Mouse (Mus musculus) lung, adult 2 months (tissue): ENCODE data around the gene Adcy5. TPM values are rescaled to one million over a fixed set of nuclear protein-coding genes. Genes with fewer than 3 reads are reported as not detected.

Experiments used
- DNase-seq: peaks from one replicate; pipeline ENCODE4 v3.0.0; 2022
- H3K4me1 ChIP-seq: fragments of 200-500 bp; 2 replicates; pipeline ENCODE4 v1.6.1; 2011; ENCODE audit warnings: low read length; ENCODE audit not compliant: control insufficient read depth, insufficient read depth
- H3K4me3 ChIP-seq: fragments of 200-500 bp; replicated peaks from 2 replicates; pipeline ENCODE3; 2011; ENCODE audit warnings: low read depth, mild to moderate bottlenecking, control low read depth, low read length; ENCODE audit errors: extremely low read depth
- CTCF ChIP-seq: fragments of 200-500 bp; IDR thresholded peaks from 2 replicates; pipeline ENCODE4 v1.5.1; 2011; ENCODE audit warnings: mild to moderate bottlenecking, low read length, control low read depth; ENCODE audit not compliant: insufficient read depth
- POLR2A ChIP-seq: fragments of 200-500 bp; IDR thresholded peaks from 2 replicates; pipeline ENCODE4 v1.6.1; 2011; ENCODE audit warnings: low read depth, mild to moderate bottlenecking, control low read depth, low read length, borderline replicate concordance; ENCODE audit errors: extremely low read depth
- WGBS: fragments of 180-500 bp; shearing (Covaris S2); methylation state at CpG from one replicate; pipeline ENCODE4 v1.1.7; 2018; 5-methylcytosine and 5-hydroxymethylcytosine counted together
- polyA plus RNA-seq: library from polyadenylated mRNA; depleted of rRNA; stranded (reverse); fragments of >200 nt; gene quantifications from 2 replicates; pipeline ENCODE4 v1.2.3, GENCODE M21; 2012

The Adcy5 gene
- polyA plus RNA-seq, 1 experiment: 18.3 TPM

GRCm38 (mm10) chr16:35308486-35309143 lies 153.9 kb downstream of the Adcy5 start:
- DNase-seq: no peak
- WGBS: 71% methylated on average over 6 of the region's 6 CpGs
- no peak for TF ChIP-seq POLR2A
- TF ChIP-seq CTCF: no peak
- Histone ChIP-seq H3K4me1 (peaks cover 4% of the 10 kb centered on the region; the same call in 1 of the 2 replicates), H3K4me3 (no peak overlapping the region)

GRCm38 (mm10) chr16:35309634-35310033 lies 155.0 kb downstream of the Adcy5 start:
- no peak overlapping the region for H3K4me3 ChIP-seq
- no peak for DNase-seq
- WGBS: 75% methylated on average over 4 of the region's 4 CpGs
- H3K4me1 ChIP-seq: peaks cover 4% of the 10 kb centered on the region; the same call in 1 of the 2 replicates
- TF ChIP-seq POLR2A (no peak), CTCF (no peak)

GRCm38 (mm10) chr16:35310551-35311110 lies 156.0 kb downstream of the Adcy5 start:
- Histone ChIP-seq H3K4me3 (no peak overlapping the region), H3K4me1 (peaks cover 4% of the 10 kb centered on the region; the same call in 1 of the 2 replicates)
- no peak for TF ChIP-seq POLR2A
- TF ChIP-seq CTCF: no peak
- DNase-seq: no peak
- WGBS: 29% methylated on average over 2 of the region's 2 CpGs

DNA sequence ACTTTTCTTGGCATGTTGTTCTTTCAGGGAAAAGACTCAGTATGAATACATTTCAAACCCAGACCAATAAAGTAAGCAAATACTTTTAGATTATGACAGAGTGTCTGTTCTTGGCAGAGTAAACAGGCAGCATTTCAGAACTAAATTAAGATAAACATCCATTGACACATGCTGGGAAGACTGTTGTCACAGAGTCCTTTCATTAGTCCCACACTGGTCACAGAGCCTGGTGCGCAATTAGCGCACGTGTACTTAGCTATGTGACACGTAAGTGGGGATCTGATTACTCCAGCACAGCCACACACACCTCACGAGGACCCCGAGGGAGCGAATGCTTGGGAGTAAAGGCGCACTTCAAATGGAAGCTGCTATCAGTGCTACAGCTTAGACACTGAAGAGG lies 156.9 kb downstream of the Adcy5 start:
- Histone ChIP-seq H3K4me3 (no peak overlapping the region), H3K4me1 (peaks cover 4% of the 10 kb centered on the region; the same call in 1 of the 2 replicates)
- DNase-seq: no peak
- 51% methylated on average over 8 of the region's 8 CpGs for WGBS
- TF ChIP-seq POLR2A (no peak), CTCF (no peak)

DNA sequence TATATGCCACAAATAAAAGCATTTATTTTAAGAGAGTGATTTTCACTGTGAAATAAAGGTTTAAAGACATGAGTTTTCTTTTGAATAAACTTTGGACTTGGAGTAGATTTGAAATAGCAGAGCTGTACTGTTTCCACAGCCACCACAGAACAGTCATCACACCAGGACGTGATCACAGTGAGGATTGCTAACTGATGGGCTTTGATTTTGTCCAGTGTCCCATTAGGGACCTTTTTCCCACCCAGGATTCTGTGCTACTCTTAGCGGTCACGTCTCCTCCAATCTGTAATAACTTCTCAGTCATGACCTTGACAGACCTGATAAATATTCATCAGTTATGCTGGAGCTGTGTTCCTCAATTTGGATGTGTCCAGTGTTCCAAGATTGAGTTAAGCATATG lies 160.8 kb downstream of the Adcy5 start:
- TF ChIP-seq POLR2A: no peak
- no peak for TF ChIP-seq CTCF
- 68% methylated on average over 3 of the region's 3 CpGs for WGBS
- Histone ChIP-seq H3K4me1 (peaks cover 4% of the 10 kb centered on the region; the same call in 1 of the 2 replicates), H3K4me3 (no peak overlapping the region)
- DNase-seq: no peak

DNA sequence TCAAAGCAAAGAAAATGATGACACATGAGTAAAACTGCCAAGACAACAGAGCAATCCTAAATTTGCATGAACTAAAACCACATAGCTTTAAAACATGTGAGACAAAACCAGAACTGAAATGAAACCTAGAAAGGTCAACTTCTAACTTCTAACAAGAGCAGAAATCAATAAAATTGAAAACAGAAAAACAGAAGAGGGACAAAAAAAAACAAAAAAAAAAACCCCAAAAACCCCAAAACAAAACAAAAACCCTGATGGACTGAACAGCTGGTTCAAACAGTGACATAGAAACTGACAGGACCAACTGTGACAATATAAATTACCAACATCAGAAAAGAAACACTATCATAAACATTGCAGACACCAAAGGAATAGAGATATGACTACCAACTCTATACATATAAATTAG lies 162.2 kb downstream of the Adcy5 start:
- H3K4me1 ChIP-seq: no peaks in the 10 kb centered on the region
- no peak for DNase-seq
- no peak for TF ChIP-seq POLR2A
- TF ChIP-seq CTCF: no peak
- no peak overlapping the region for H3K4me3 ChIP-seq

DNA sequence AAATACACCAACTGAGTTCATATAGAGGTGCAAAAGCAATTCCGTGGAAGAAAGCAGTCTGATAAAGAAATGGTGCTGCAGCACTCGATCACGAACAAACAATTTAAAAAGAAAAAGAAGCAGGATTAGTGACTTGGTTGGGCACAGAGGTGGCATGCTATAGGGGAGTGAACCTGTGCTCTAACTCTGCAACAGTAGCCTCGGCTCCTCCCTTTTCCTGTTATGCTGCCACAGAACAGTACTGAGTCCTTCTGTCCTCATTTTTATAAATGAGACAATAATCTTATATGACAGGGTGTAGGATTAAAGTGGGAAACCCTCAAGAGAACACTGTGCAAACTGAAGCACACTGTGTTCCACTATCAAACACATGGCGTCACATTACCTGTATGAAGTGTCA lies 162.8 kb downstream of the Adcy5 start:
- Histone ChIP-seq H3K4me1 (no peaks in the 10 kb centered on the region), H3K4me3 (no peak overlapping the region)
- DNase-seq: no peak
- WGBS: 86% methylated on average over 5 of the region's 5 CpGs
- TF ChIP-seq CTCF: no peak
- no peak for TF ChIP-seq POLR2A

- no peak for TF ChIP-seq CTCF
- TF ChIP-seq POLR2A: no peak
- no peak for DNase-seq
- 79% methylated on average over 6 of the region's 6 CpGs for WGBS
- no peaks in the 10 kb centered on the region for H3K4me1 ChIP-seq
- no peak overlapping the region for H3K4me3 ChIP-seq
Observed at GRCm38 (mm10) chr16:35318397-35318796, 163.7 kb downstream of the Adcy5 start.

- no peak for TF ChIP-seq POLR2A
- peak; percentile 47; the same call in 1 of the 2 replicates for TF ChIP-seq CTCF
- WGBS: 22% methylated on average over 4 of the region's 4 CpGs
- no peak for DNase-seq
Observed at GRCm38 (mm10) chr16:35319335-35319734, 164.7 kb downstream of the Adcy5 start.

GRCm38 (mm10) chr16:35319773-35320172 lies 165.1 kb downstream of the Adcy5 start:
- TF ChIP-seq CTCF: no peak
- no peak for TF ChIP-seq POLR2A
- no peaks in the 10 kb centered on the region for H3K4me1 ChIP-seq
- 91% methylated on average over 2 of the region's 2 CpGs for WGBS
- DNase-seq: no peak
- no peak overlapping the region for H3K4me3 ChIP-seq

More at GRCm38 (mm10) chr16:35319335-35319734, 164.7 kb downstream of the Adcy5 start:
- H3K4me3 ChIP-seq: no peak overlapping the region
- H3K4me1 ChIP-seq: no peaks in the 10 kb centered on the region
